Mouse (Mus musculus) bone marrow macrophage, adult 2 months (primary cell): Measurements from ENCODE around the gene Ttl.

ENCODE experiments used
- CTCF ChIP-seq: IDR thresholded peaks from 2 replicates; pipeline ENCODE4 v1.5.1; 2012; ENCODE audit warnings: low read depth, mild to moderate bottlenecking, low read length, moderate library complexity
- POLR2A ChIP-seq: IDR thresholded peaks from 2 replicates; pipeline ENCODE4 v1.6.1; 2012; ENCODE audit warnings: mild to moderate bottlenecking, low read depth, low read length, borderline replicate concordance

- TF ChIP-seq POLR2A: no peak
- no peak for TF ChIP-seq CTCF
Observed at GRCm38 (mm10) chr2:129038937-129039631, 26.7 kb upstream of the Ttl start.
